Mouse (Mus musculus): ENCODE results near the gene Irf2bp1.

DNA sequence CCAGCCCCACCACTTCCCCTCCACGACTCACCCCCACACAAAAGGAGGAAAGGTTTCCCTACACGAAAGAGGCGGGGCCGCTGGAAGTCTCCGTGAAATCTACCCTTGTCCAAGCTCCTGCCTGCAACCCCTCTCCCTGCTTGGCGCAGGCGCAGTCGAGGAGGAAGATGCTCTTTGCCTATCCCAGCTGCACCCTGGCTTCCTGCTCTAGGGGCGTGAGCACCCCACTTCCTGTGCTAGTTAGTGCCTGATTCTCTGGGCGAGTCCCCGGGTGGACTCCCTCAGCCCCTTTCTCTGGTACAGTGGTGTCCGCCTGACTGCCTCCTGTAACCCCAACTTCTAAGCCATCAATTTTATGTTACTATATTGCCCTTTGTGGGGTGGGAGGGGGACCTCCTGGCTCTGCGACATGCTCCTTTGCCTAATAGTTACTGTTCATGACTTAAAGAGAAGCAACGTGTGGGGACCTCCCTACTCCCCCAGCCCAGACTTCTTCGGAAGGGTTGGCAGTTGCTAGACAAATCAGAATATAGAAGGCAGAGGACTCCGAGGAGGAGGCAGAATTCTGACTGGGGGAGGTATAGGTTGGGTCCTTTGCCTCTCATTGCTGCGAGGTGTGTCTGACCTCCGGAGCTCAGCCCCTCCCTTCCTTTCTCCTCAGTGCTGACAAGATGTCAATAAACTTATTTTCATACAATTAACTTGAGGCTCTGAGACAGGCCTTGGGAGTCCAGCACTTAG, 2.6 kb upstream of the Irf2bp1 start:
- TF ChIP-seq SRF (IDR thresholded peaks at IDR 0.05; ENCODE audit: control insufficient read depth, insufficient read length, low read depth) (no peak), POLR2A (IDR thresholded peaks at IDR 0.05; ENCODE audit: insufficient read length, low read depth) (no peak), USF1 (IDR thresholded peaks at IDR 0.05; ENCODE audit: low read depth) (no peak), POLR2AphosphoS2 (IDR thresholded peaks at IDR 0.05; ENCODE audit: insufficient read length, low read depth) (no peak), MAX (IDR thresholded peaks at IDR 0.05; ENCODE audit: low read depth) (no peak), MYOD1 (IDR thresholded peaks at IDR 0.05; ENCODE audit: control insufficient read depth in 1 of 3, insufficient read length in 2 of 3, low read depth in 2 of 3) (no peak), E2F4 (IDR thresholded peaks at IDR 0.05; ENCODE audit: insufficient read depth) (no peak), TCF3 (IDR thresholded peaks at IDR 0.05; ENCODE audit: insufficient read length, low read depth) (no peak), TCF12 (IDR thresholded peaks at IDR 0.05; ENCODE audit: insufficient read depth, poor library complexity, severe bottlenecking) (no peak), MYOG (IDR thresholded peaks at IDR 0.05; ENCODE audit: control insufficient read depth in 1 of 3, insufficient read depth in 1 of 3, insufficient read length in 2 of 3, low read depth in 2 of 3) (no peak), REST (IDR thresholded peaks at IDR 0.05; ENCODE audit: insufficient read depth, insufficient read length) (no peak)
